Mouse (Mus musculus): ENCODE measurements around the gene Kidins220.

DNA sequence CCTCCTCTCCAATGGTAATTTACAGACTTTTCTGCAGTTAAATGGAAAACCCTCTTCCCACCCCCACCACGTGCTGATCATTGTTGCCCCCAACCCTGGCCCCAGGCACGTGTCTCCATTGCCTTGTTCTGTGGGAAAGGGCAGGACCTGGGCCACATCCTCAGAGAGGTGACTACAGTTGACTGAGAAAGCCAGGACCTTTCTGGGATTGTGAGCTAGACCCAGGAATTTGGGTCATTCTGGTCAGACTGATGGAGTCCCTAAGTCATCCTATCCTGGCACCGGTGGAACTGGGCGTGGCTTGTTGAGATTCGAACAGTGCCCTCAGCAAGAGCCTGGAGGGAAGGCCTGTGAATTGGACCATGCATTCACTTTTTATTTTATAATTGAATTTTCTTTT lies 126.7 kb downstream of the Kidins220 start:
- TF ChIP-seq CTCF (IDR thresholded peaks at IDR 0.05) (no peak), POLR2A (IDR thresholded peaks at IDR 0.05; ENCODE audit: insufficient read depth, low read depth, low read length) (no peak), EP300 (IDR thresholded peaks at IDR 0.05; ENCODE audit: insufficient read depth, low read depth, low read length) (no peak)
